Mouse (Mus musculus) erythroblast, embryonic 14.5 days (primary cell): ENCODE data around the gene Tcf12. TPM values are rescaled to one million over a fixed set of nuclear protein-coding genes. Genes with fewer than 3 reads are reported as not detected.

Experiments
- H3K27me3 ChIP-seq: 2 replicates; pipeline ENCODE4 v1.6.1; 2012; ENCODE audit warnings: inconsistent platforms; ENCODE audit not compliant: control insufficient read depth
- H3K36me3 ChIP-seq: 2 replicates; pipeline ENCODE4 v1.6.1; 2012; ENCODE audit warnings: mild to moderate bottlenecking, inconsistent platforms; ENCODE audit not compliant: control insufficient read depth
- H3K4me1 ChIP-seq: 2 replicates; pipeline ENCODE4 v1.6.1; 2012; ENCODE audit warnings: inconsistent platforms; ENCODE audit not compliant: control insufficient read depth
- H3K4me3 ChIP-seq: replicated peaks from 2 replicates; pipeline ENCODE3; 2012; ENCODE audit warnings: moderate library complexity, mild to moderate bottlenecking, inconsistent platforms
- H3K9me3 ChIP-seq: 2 replicates; pipeline ENCODE4 v1.6.1; 2012; ENCODE audit warnings: low read length, inconsistent platforms, mixed read lengths; ENCODE audit not compliant: control insufficient read depth
- GATA1 ChIP-seq: IDR thresholded peaks from 2 replicates; pipeline ENCODE4 v1.6.1; 2012; ENCODE audit warnings: low read length, inconsistent platforms, mixed read lengths
- TAL1 ChIP-seq: IDR thresholded peaks from 3 replicates; pipeline ENCODE4 v1.6.1; 2012; ENCODE audit warnings: low read length, inconsistent platforms, mixed read lengths
- polyA plus RNA-seq: library from polyadenylated mRNA; stranded (reverse); fragments of >175 nt; gene quantifications from 2 replicates; pipeline ENCODE4 v1.2.3, GENCODE M21; 2012

The Tcf12 gene
- polyA plus RNA-seq, 1 experiment: 1.2 TPM

GRCm38 (mm10) chr9:72097083-72097482 lies 14.6 kb downstream of the Tcf12 start:
- Histone ChIP-seq H3K9me3 (no peaks in the 10 kb centered on the region), H3K4me3 (no peak overlapping the region), H3K36me3 (peaks cover 19% of the 10 kb centered on the region), H3K4me1 (peaks cover 5% of the 10 kb centered on the region; the same call in 1 of the 2 replicates), H3K27me3 (no peaks in the 10 kb centered on the region)
- no peak for TF ChIP-seq TAL1
- TF ChIP-seq GATA1: no peak

DNA sequence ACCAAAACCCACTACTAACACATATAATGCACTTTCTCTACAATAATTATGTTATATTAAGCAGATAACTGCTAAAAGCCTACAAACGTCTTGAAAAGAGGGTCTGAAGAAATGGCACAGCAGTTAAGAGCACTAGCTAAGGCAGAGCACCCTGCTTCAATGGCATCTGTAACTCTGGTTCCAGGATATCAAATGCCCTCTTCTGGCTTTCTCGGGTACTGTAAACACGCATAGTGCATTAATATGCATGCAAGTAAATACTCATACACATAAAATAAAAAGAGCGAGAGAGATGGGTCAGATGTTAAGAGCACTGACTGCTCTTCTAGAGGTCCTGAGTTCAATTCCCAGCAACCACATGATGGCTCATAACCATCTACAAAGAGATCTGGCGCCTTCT lies 17.0 kb downstream of the Tcf12 start:
- H3K4me3 ChIP-seq: no peak overlapping the region
- H3K27me3 ChIP-seq: no peaks in the 10 kb centered on the region
- H3K4me1 ChIP-seq: peaks cover 2% of the 10 kb centered on the region; the same call in 1 of the 2 replicates
- TF ChIP-seq TAL1: no peak
- TF ChIP-seq GATA1: no peak
- peaks cover 8% of the 10 kb centered on the region for H3K36me3 ChIP-seq
- no peaks in the 10 kb centered on the region for H3K9me3 ChIP-seq

- no peak for TF ChIP-seq TAL1
- TF ChIP-seq GATA1: no peak
- H3K27me3 ChIP-seq: no peaks in the 10 kb centered on the region
Observed at GRCm38 (mm10) chr9:72092191-72092590, 19.5 kb downstream of the Tcf12 start.

GRCm38 (mm10) chr9:72088893-72089611 lies 22.6 kb downstream of the Tcf12 start:
- peaks cover 19% of the 10 kb centered on the region for H3K4me1 ChIP-seq
- no peaks in the 10 kb centered on the region for H3K36me3 ChIP-seq
- H3K4me3 ChIP-seq: no peak overlapping the region
- H3K9me3 ChIP-seq: no peaks in the 10 kb centered on the region
- no peaks in the 10 kb centered on the region for H3K27me3 ChIP-seq
- TF ChIP-seq TAL1 (no peak), GATA1 (no peak)

More at GRCm38 (mm10) chr9:72092191-72092590, 19.5 kb downstream of the Tcf12 start:
- H3K4me1 ChIP-seq: peaks cover 10% of the 10 kb centered on the region
- H3K9me3 ChIP-seq: no peaks in the 10 kb centered on the region
- H3K36me3 ChIP-seq: peaks cover 8% of the 10 kb centered on the region
- H3K4me3 ChIP-seq: no peak overlapping the region

- TF ChIP-seq TAL1 (no peak), GATA1 (no peak)
Observed at GRCm38 (mm10) chr9:72085017-72085416, 26.7 kb downstream of the Tcf12 start.

GRCm38 (mm10) chr9:72084131-72084530 lies 27.5 kb downstream of the Tcf12 start:
- no peak for TF ChIP-seq GATA1
- no peak for TF ChIP-seq TAL1
- no peak overlapping the region for H3K4me3 ChIP-seq
- H3K36me3 ChIP-seq: no peaks in the 10 kb centered on the region
- no peaks in the 10 kb centered on the region for H3K27me3 ChIP-seq
- H3K4me1 ChIP-seq: peaks cover 16% of the 10 kb centered on the region
- no peaks in the 10 kb centered on the region for H3K9me3 ChIP-seq

More at GRCm38 (mm10) chr9:72085017-72085416, 26.7 kb downstream of the Tcf12 start:
- Histone ChIP-seq H3K9me3 (no peaks in the 10 kb centered on the region), H3K36me3 (no peaks in the 10 kb centered on the region), H3K4me3 (no peak overlapping the region), H3K27me3 (no peaks in the 10 kb centered on the region), H3K4me1 (peaks cover 19% of the 10 kb centered on the region)

DNA sequence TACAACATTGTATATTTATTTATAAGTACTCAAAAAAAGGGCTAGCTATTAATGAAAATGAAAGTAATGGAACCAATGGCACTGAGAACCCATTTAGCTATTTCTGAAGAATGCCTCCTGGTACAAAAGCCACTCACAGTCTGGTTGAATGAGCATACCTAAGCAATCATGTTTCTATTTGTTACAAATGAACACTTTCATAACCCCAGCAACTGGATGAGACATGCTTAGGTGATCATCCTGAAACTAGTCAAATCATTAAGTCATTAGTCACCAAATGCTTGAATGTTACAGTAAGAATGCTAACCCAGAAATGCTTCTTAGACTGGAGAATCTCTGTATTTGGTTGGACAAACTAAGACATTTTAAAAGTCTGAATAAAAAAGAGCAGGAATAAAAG lies 35.5 kb downstream of the Tcf12 start:
- Histone ChIP-seq H3K27me3 (no peaks in the 10 kb centered on the region), H3K4me1 (peaks cover 4% of the 10 kb centered on the region; the same call in 1 of the 2 replicates), H3K4me3 (no peak overlapping the region), H3K36me3 (no peaks in the 10 kb centered on the region), H3K9me3 (no peaks in the 10 kb centered on the region)
- no peak for TF ChIP-seq TAL1
- no peak for TF ChIP-seq GATA1

- Histone ChIP-seq H3K27me3 (no peaks in the 10 kb centered on the region), H3K36me3 (peaks cover 3% of the 10 kb centered on the region), H3K4me3 (no peak overlapping the region), H3K9me3 (no peaks in the 10 kb centered on the region), H3K4me1 (no peaks in the 10 kb centered on the region)
- TF ChIP-seq GATA1 (no peak), TAL1 (no peak)
Observed at GRCm38 (mm10) chr9:72066151-72066550, 45.5 kb downstream of the Tcf12 start.

DNA sequence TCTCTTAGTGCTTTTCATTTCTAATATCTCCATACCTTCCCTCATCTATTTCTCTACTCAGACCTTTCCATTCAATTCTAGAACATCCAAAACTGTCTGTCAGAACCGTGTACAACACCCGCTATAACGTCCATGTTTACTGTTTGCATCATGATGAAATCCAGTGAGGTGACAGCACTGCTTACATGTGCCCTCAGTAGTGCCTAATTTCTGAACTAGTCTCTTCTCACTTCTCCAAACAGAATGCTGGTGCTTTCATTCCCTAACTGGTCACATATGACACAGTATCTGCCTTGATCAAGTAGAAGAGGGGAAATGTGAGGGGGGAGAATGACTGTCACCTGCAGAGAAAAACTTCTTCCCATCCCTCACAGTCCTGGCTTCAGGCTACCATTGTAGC lies 58.5 kb downstream of the Tcf12 start:
- no peaks in the 10 kb centered on the region for H3K27me3 ChIP-seq
- no peak for TF ChIP-seq TAL1
- TF ChIP-seq GATA1: no peak
- H3K4me1 ChIP-seq: no peaks in the 10 kb centered on the region
- H3K9me3 ChIP-seq: no peaks in the 10 kb centered on the region
- no peak overlapping the region for H3K4me3 ChIP-seq
- H3K36me3 ChIP-seq: no peaks in the 10 kb centered on the region
